1 mouse cellular context compared by ENCODE assay signal in the genomic region with DNA sequence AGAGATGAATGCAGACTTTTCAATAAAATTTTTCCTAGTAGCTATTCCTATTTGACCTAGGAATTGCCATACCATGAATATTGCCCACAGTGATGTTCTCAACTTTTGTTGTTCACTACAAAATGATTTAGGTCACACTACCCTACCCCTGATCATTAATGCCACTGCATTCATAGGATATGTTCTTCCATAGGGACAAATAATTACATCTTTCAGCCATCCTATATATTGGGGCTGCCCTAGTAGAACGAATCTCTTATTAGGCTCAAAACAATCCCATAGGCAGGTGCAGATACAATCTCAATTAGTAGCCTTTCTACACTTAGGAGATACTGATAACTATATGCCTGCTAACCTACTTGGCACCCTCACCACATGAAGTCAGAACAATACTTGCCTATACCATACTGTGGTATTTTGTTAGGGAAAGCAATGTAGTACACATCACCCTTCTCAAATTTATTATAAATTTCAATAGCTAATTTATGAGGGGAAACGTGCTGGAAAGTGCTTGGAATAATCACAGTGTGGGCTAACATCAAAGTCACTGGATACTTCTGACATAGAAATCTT.
TF ChIP-seq lines count a peak whose summit lies in the region.

No protein-coding gene starts in this region.

TF ChIP-seq in MEL, 35 proteins besides CTCF, POLR2A, EP300 and RAD21:
- TF ChIP-seq ETS1 (IDR thresholded peaks at IDR 0.05; ENCODE audit: low read depth, low read length), result no peak
- TF ChIP-seq POLR2AphosphoS5 (IDR thresholded peaks at IDR 0.05; ENCODE audit: borderline replicate concordance, low read depth, low read length), result peak; percentile 61; the same call in 1 of the 2 replicates
